Mouse (Mus musculus) liver, embryonic 14.5 days (tissue): ENCODE data around the gene Perm1. TPM values are rescaled to one million over a fixed set of nuclear protein-coding genes. Genes with fewer than 3 reads are reported as not detected.

Experiments used
- ATAC-seq: fragments of 200-750 bp; cut with Nextera tagmentation; 2 replicates; pipeline ENCODE4 v1.8.0; 2017; ENCODE audit warnings: moderate number of reproducible peaks, mild to moderate bottlenecking, moderate library complexity; ENCODE audit not compliant: insufficient read depth
- DNase-seq, 3 experiments: peaks; one replicate each; pipeline ENCODE4 v3.0.0-alpha.2; 2012 to 2013; ENCODE audit warnings: low read depth in 3 of 3, low spot score in 3 of 3
- H3K27ac ChIP-seq: fragments of 300-500 bp; sonication (generic); 2 replicates; pipeline ENCODE4 v1.5.1; 2014; ENCODE audit warnings: moderate library complexity, mild to moderate bottlenecking, control low read depth, inconsistent platforms
- H3K27me3 ChIP-seq: fragments of 300-500 bp; sonication (generic); 2 replicates; pipeline ENCODE4 v1.6.1; 2014; ENCODE audit warnings: mild to moderate bottlenecking, low read length, moderate library complexity; ENCODE audit not compliant: control insufficient read depth, insufficient read depth
- H3K36me3 ChIP-seq: fragments of 300-500 bp; sonication (generic); replicated peaks from 2 replicates; pipeline ENCODE4 v1.6.1; 2014; ENCODE audit warnings: low read depth; ENCODE audit not compliant: control insufficient read depth, insufficient read depth
- H3K4me1 ChIP-seq, 2 experiments: fragments of 200-500 bp in 1 of 2; fragments of 300-500 bp in 1 of 2; sonication (generic) in 1 of 2; replicated peaks; 2 replicates each; pipeline ENCODE4 v1.6.1; 2012 to 2014; ENCODE audit warnings: antibody characterized with exemption in 1 of 2, inconsistent platforms in 1 of 2, low read length in 1 of 2; ENCODE audit not compliant: control insufficient read depth in 2 of 2, insufficient read depth in 2 of 2
- H3K4me2 ChIP-seq: fragments of 300-500 bp; sonication (generic); 2 replicates; pipeline ENCODE4 v1.6.1; 2014; ENCODE audit warnings: low read depth, mild to moderate bottlenecking, control low read depth, moderate library complexity
- H3K4me3 ChIP-seq, 2 experiments: fragments of 200-500 bp in 1 of 2; fragments of 300-500 bp in 1 of 2; sonication (generic) in 1 of 2; 2 replicates each; pipeline ENCODE4 v1.5.1; 2012 to 2014; ENCODE audit warnings: low read depth in 2 of 2, low read length in 2 of 2, mild to moderate bottlenecking in 2 of 2, control low read depth in 1 of 2, inconsistent platforms in 1 of 2, moderate library complexity in 1 of 2; ENCODE audit not compliant: insufficient read depth in 1 of 2
- H3K9ac ChIP-seq: fragments of 300-500 bp; sonication (generic); replicated peaks from 2 replicates; pipeline ENCODE4 v1.6.1; 2014; ENCODE audit warnings: mild to moderate bottlenecking, control low read depth, moderate library complexity
- H3K9me3 ChIP-seq: fragments of 300-500 bp; sonication (generic); 2 replicates; pipeline ENCODE4 v1.6.1; 2016; ENCODE audit warnings: low read length, mixed read lengths; ENCODE audit not compliant: control insufficient read depth
- CTCF ChIP-seq: IDR thresholded peaks from 2 replicates; pipeline ENCODE4 v1.5.1; 2016; ENCODE audit warnings: antibody characterized with exemption, low read depth, control low read depth
- EP300 ChIP-seq: IDR thresholded peaks from 2 replicates; pipeline ENCODE4 v1.6.1; 2016; ENCODE audit warnings: antibody characterized with exemption, low read depth
- WGBS: fragments of 180-500 bp; shearing (Covaris S2); extraction: QIAGEN DNeasy Blood & Tissue Kit; methylation state at CpG from one replicate; pipeline ENCODE4 v1.1.7; 2014; ENCODE audit not compliant: insufficient replicate concordance; 5-methylcytosine and 5-hydroxymethylcytosine counted together
- polyA plus RNA-seq, 2 experiments: library from polyadenylated mRNA; depleted of rRNA in 1 of 2; stranded (reverse) in 1 of 2; unstranded in 1 of 2; fragments of >200 nt; fragmentation: Nextera tagmentation in 1 of 2; extraction: Ambion mirVana in 1 of 2; gene quantifications; 2 replicates each; pipeline versions ENCODE4 v1.2.1 to v1.2.3; 2012 to 2014

The Perm1 gene
- polyA plus RNA-seq, 2 experiments, result 0.03 TPM; not detected in 1

- DNase-seq, result peak in 1 of 3 experiments; percentile 40
- Histone ChIP-seq H3K4me2 (peak overlapping the region; percentile 95), H3K9ac (peak overlapping the region; percentile 86), H3K36me3 (peaks cover 46% of the 10 kb centered on the region), H3K4me1 (peaks cover 4 to 7% of the 10 kb centered on the region in 2 experiments; a peak in 2 of 4 replicates), H3K27ac (peak overlapping the region; percentile 44), H3K27me3 (no peaks in the 10 kb centered on the region), H3K9me3 (no peaks in the 10 kb centered on the region), H3K4me3 (peak overlapping the region; percentile 83 to 99)
- ATAC-seq, result no peak
- WGBS, result 18% methylated on average over 55 of the region's 60 CpGs
- TF ChIP-seq EP300 (no peak), CTCF (no peak)
Observed at GRCm38 (mm10) chr4:156236651-156237447, 21.2 kb downstream of the Perm1 start.

- ATAC-seq, result no peak
- WGBS, result 56% methylated on average over 11 of the region's 11 CpGs
Observed at GRCm38 (mm10) chr4:156249567-156249966, 33.9 kb downstream of the Perm1 start.

GRCm38 (mm10) chr4:156251081-156251480 lies 35.4 kb downstream of the Perm1 start:
- peak overlapping the region; percentile 30 to 52 for H3K4me3 ChIP-seq

More at GRCm38 (mm10) chr4:156249567-156249966, 33.9 kb downstream of the Perm1 start:
- Histone ChIP-seq H3K9ac (no peak overlapping the region), H3K36me3 (peaks cover 72% of the 10 kb centered on the region), H3K4me3 (no peak overlapping the region), H3K9me3 (no peaks in the 10 kb centered on the region), H3K4me2 (no peak overlapping the region), H3K27me3 (no peaks in the 10 kb centered on the region; the same call in 1 of the 2 replicates), H3K4me1 (peaks cover 23 to 38% of the 10 kb centered on the region in 2 experiments), H3K27ac (peak overlapping the region; percentile 46)
- TF ChIP-seq CTCF (no peak), EP300 (no peak)
- no peak for DNase-seq

GRCm38 (mm10) chr4:156252140-156252539 lies 36.5 kb downstream of the Perm1 start:
- 13% methylated on average over 7 of the region's 7 CpGs for WGBS
- Histone ChIP-seq H3K4me1 (peaks cover 23 to 48% of the 10 kb centered on the region in 2 experiments), H3K9me3 (no peaks in the 10 kb centered on the region), H3K4me3 (peak overlapping the region; percentile 30 to 52), H3K27ac (peak overlapping the region; percentile 98), H3K4me2 (peak overlapping the region; percentile 93), H3K36me3 (peaks cover 48% of the 10 kb centered on the region), H3K27me3 (peaks cover 4% of the 10 kb centered on the region), H3K9ac (peak overlapping the region; percentile 86)
- no peak for TF ChIP-seq EP300
- no peak for TF ChIP-seq CTCF
- ATAC-seq (peak; percentile 41), DNase-seq (peak in 1 of 3 experiments; percentile 42)

More at GRCm38 (mm10) chr4:156251081-156251480, 35.4 kb downstream of the Perm1 start:
- Histone ChIP-seq H3K9me3 (no peaks in the 10 kb centered on the region), H3K27me3 (peaks cover 4% of the 10 kb centered on the region), H3K9ac (peak overlapping the region; percentile 86), H3K27ac (peak overlapping the region; percentile 98), H3K4me1 (peaks cover 23 to 48% of the 10 kb centered on the region in 2 experiments), H3K4me2 (peak overlapping the region; percentile 93), H3K36me3 (peaks cover 58% of the 10 kb centered on the region)
- WGBS, result 76% methylated on average over 8 of the region's 8 CpGs
- DNase-seq (no peak), ATAC-seq (no peak)
- TF ChIP-seq CTCF, result no peak
- no peak for TF ChIP-seq EP300

- Histone ChIP-seq H3K9ac (peak overlapping the region; percentile 86), H3K27ac (peak overlapping the region; percentile 98), H3K27me3 (peaks cover 4% of the 10 kb centered on the region), H3K36me3 (peaks cover 44% of the 10 kb centered on the region), H3K4me1 (peaks cover 23 to 48% of the 10 kb centered on the region in 2 experiments), H3K4me2 (peak overlapping the region; percentile 93), H3K4me3 (peak overlapping the region; percentile 30 to 52), H3K9me3 (no peaks in the 10 kb centered on the region)
- no peak for TF ChIP-seq CTCF
- no peak for TF ChIP-seq EP300
- ATAC-seq (peak; percentile 16), DNase-seq (no peak)
- WGBS, result 18% methylated on average over 3 of the region's 3 CpGs
Observed at GRCm38 (mm10) chr4:156252619-156253018, 37.0 kb downstream of the Perm1 start.
